Mouse (Mus musculus) adrenal gland, adult 18-20 months (tissue): ENCODE results near the gene Csf2rb. TPM values are rescaled to one million over a fixed set of nuclear protein-coding genes. Genes with fewer than 3 reads are reported as not detected.
"Not testable (repeated sequence)": the region's sequence is repeated elsewhere in the genome, so short reads cannot be mapped to it uniquely, and the experiment has no call there.

Experiments
- DNase-seq, 2 experiments: peaks; one replicate each; pipeline ENCODE4 v3.0.0; 2021 to 2022; ENCODE audit warnings: low spot score in 2 of 2
- long read RNA-seq, 2 experiments: library from polyadenylated mRNA; stranded (forward); transcript quantifications; one replicate each; pipeline ENCODE4 v2.0.0; 2021
- total RNA-seq, 2 experiments: library from RNA; stranded (reverse); gene quantifications; 1 replicate in 1 of 2; 2 replicates in 1 of 2; pipeline ENCODE4 v1.2.3; 2021

Gene Csf2rb
- total RNA-seq: 1 to 10 TPM; 5.6 to 8.4 TPM
- long read RNA-seq, experiment 1: 0 reads
- long read RNA-seq, experiment 2, partial matches to known transcripts: 0 of 3 reads
- long read RNA-seq, experiment 2, other reads (novel, unspliced or antisense): 3 of 3 reads

DNA sequence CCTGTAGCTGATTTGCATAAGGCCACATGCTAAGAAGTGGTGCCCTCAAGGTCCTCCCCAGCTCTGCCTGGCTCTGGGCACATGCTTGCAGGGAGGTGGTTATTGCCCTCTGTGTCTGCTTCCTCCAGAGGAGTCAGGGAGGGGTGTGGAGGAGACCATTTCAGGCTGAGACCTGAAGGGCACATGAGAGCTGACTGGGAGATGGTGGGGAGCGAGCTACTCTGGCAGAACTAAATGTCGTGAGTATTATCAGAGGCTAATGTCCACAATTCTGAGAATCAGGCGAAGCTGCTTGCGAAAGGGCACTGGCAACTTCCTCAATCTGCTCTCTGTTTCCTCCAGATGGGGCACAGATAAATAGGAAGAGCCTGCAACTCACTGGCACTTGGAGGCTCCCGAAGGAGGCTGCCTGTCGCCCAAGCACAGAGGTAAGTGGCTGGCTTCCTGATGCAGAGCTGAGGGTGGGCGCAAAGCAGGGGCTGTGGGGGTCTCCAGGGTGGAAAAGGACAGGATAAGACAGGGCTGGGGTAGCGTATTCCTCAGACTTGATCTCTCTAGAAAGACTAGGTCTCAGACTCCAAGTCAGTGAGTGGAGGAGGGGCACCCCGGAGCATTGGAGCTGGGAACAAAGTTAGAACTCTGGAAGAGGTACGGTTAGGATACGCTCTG lies at the start of gene Csf2rb:
Gene Csf2rb (plus strand): TSS at position 82 of the 669 bp plus-strand sequence.
- DNase-seq: no peak

DNA sequence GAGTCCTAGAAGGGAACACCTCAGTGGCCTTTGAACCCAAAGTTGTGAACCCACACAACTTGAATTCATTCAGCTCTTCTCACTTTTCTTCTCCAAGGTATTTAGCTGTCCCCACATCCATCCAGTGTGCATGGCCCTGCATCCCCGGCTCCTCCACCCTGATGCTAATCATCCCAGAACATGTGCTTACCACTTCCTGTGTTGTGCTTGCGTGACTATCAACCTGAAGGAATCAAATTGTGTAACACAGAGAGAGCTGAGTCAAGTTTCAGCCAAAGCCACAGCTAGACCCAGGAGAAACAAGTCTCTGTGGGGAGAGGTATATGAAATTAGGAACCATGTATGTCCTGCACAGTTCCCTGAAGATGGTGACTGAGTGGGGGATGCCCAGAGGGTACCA lies 47.2 kb upstream of the Csf2rb start:
- DNase-seq: no peak

DNA sequence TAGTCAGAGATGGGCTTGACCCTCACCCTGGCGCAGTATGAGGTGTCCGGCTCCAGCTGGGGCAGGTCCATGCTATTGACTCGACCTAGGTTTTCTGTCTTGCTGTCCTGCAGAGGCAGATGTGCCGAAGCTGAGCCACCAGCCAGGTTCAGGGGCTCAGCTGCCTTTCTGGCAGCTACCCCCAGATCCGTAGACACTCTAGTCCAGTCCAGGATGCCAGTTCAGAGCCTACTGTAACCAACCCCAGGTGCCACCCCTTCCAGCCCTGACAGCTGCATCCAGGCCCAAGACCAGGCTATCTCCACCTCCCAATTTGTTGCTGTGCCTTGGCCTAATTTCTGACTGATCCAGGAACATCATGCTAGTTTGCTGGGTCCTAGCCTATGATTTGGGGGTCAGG lies 37.6 kb upstream of the Csf2rb start:
- no peak for DNase-seq

DNA sequence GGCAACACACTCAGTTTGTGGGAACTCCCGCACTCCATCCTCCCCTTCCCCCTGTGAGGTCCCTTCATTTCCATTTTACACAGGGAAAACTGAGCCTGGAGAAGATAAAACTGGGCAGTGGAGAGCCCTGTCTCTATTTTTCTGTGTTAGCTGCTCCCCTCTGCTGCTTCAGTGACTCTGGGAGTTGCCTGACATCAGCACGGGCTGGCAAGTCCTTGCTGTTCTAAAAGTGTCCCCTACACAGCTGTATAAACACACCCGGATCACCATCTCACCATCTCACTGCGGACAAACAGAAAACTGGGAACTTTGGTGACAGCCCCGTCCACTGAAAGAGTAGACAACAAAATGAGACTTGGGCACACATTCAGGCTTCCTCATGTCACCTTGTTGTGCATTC lies 35.8 kb upstream of the Csf2rb start:
- not testable (repeated sequence) for DNase-seq

DNA sequence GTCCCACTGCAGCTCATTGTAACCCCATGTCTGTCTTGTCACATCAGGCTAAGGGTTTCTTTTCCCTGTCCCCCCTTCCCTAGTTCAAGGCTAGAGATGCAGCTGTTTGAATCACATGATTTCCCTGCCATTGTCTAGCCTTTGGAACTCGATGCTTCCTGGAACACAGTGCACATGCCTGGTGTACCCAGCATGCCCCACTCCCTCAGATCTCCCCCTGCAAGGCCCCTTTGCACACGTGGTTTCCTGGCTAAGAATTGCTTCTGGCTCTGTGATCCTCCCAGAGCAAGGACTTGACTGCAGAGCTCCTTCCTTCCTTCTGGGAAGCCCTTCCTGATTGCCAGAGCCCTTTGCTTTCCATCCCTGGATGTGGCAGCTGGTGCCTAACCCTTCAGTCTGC lies 32.3 kb upstream of the Csf2rb start:
- not testable (repeated sequence) for DNase-seq

DNA sequence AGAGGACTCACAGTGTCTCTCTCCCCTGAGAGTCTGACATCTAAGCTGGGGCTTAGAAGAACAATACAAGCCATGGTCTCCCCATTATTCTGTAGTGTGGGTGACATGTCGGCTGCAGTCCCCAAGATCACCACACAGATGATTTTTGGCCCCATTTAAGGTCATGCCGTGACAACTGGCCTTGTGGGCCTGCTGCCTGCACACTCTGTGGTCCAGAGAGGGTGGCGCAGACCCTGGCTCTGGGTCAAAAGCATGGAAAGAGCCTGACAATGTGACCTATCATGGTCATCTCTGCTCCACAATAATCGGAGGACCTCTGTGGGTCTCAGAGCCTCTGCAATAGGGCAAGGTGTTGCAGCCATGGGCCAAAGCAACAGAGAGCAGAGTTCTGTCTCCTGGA lies 31.8 kb upstream of the Csf2rb start:
- no peak for DNase-seq

DNA sequence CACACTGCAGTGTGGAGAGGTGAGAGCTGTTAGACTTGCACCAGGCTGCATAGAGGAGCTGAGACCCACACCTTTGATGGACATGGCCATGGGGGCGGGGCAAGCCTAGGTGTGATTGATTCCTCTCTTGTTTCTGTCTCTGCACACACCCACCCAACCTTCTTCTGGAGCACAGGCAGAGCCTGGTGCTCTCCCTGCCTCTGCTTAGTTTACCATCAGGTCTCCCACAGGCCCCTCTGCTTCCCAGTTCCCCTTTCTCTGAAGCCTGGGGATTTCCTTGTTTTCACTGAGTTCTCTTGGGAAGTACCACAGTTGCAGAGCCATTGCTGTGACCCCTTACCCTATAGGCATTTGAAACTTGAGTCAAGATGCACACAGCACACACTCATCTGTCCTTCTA lies 27.0 kb upstream of the Csf2rb start:
- DNase-seq: no peak

DNA sequence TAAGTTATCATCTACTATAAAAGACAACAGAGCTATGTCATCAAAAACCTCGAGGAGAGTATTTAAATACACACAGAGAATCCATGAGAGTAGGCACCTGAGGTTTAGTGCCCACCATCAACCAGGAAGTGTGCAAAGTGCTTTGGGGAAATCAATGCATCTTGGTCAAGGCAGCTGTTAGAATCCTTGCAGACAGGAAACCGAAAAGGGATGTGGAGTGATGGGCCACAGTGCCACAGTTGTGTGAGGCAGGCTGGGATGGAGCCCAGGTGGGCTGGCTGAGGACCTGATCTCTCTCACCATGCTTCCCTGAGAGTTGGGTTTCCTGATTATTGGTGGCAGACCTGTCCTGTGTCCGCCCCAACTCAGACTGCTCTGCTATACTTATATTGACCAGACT lies 25.9 kb upstream of the Csf2rb start:
- DNase-seq: no peak

DNA sequence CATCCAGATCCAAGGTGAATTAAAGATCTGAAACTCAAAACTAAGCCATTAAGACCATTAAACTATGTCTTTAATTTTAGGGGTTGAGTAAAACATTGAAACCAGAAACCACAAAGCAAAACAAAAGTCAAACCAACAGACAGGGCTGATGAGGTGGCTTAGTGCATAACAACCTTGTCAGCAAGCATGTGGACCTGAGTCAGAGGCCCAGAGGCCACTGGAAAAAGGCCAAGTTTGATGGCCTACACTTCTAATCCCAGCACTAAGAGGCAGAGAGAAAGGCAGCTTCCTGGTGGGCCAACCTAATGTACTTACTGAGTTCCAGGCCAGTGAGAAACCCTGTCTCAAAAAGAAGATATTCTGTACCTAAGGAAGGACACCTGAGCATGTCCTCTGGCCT lies 24.8 kb upstream of the Csf2rb start:
- no peak for DNase-seq

DNA sequence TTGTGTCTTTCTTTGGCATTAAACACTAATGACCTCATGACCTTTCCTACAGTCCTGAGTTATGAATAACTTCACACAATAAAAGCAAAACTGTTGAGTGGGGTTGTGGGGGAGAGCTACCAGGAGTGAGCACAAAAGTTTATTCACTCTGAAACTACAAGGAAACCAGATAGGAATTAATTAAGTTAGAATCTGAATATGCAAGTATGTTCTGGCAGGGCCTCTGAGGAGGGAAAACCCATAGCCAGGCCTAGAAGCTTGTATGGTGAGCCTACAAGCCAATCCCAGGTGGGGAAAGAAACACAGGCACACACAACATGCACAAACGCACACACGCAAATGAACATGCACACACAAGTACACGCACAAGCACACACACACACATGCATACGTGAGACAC lies 22.8 kb upstream of the Csf2rb start:
- DNase-seq: no peak

DNA sequence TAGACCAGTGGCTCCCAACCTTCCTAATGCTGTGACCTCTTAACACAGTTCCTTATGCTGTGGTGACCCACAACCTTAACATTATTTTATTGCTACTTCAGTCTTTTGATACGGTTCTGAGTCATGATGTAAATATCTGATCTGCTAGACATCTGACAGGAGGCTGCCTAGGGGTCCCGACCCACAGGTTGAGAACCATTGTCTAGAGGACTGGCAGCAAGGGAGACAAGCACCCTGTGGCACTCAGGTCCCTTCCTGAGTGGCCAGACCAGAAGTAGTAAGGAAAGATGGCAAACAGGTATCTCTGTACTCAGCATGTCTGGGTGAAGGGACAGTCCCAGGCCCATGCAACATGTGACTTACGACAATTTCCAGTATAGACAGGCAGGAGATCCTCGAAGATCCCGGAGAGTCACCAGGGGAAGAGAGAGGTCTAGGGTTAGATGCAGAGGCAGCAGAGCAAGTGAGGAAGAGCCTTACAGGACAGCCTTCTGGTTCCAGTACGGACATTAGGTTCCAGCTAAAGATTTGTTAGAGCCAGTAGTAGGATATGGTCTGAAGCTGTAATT lies 21.8 kb upstream of the Csf2rb start:
- no peak for DNase-seq

DNA sequence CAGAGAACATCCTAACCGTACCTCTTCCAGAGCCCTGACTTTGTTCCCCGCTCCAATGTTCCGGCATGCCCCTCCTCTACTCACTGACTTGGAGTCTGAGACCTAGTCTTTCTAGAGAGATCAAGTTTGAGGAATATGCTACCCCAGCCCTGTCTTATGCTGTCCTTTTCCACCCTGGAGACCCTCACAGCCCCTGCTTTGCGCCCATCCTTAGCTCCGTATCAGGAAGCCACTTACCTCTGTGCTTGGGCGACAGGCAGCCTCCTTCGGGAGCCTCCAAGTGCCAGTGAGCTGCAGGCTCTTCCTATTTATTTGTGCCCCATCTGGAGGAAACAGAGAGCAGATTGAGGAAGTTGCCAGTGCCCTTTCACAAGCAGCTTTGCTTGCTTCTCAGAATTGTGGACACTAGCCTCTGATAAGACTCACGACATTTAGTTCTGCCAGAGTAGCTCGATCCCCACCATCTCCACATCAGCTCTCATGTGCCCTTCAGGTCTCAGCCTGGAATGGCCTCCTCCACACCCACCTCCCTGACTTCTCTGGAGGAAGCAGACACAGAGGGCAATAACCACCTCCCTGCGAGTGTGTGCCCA lies 20.1 kb upstream of the Csf2rb start, which contains the start of gene Csf2rb2:
Gene Csf2rb2 (minus strand): TSS at position 381 of the 593 bp plus-strand sequence.
- no peak for DNase-seq

DNA sequence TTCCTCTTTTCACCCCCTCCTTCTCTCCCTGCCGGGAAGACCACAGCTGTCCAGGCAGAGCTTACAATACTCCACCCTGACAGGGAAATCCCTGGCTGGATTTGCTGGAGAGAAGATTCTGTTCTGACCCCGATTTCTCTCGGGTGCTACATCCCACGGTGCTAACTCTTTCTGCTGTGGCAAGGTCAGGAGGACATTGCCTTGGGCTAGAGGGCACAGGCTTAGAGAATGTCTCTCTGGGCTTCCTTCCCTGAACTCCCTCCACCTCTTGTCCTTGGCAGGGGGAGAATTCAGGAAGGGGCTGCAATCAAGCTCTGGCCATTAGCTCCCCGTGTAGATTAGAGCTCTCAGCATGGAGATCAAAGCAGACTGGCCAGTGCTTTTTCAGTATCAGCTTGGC lies 15.7 kb upstream of the Csf2rb start:
- DNase-seq: no peak

DNA sequence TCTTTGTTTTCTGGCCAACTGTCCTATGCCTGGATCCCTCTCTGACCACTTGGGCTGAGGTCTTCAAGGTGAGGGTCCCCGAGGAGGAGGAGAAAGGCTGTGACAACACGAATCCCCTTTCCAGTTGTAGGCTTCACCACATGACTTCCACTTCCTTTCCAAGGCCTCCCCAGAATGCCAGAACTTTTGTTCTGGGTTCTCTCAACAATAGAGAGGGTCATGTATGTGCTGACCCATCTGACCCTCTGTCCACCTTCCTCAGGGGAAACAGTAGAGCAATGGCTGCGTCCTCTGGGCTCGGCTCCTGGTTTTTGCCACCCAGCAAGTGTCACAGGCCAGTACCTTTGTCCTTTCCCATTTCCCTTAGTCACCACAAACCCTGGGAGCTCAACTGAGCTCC lies 14.6 kb upstream of the Csf2rb start:
- DNase-seq: no peak

DNA sequence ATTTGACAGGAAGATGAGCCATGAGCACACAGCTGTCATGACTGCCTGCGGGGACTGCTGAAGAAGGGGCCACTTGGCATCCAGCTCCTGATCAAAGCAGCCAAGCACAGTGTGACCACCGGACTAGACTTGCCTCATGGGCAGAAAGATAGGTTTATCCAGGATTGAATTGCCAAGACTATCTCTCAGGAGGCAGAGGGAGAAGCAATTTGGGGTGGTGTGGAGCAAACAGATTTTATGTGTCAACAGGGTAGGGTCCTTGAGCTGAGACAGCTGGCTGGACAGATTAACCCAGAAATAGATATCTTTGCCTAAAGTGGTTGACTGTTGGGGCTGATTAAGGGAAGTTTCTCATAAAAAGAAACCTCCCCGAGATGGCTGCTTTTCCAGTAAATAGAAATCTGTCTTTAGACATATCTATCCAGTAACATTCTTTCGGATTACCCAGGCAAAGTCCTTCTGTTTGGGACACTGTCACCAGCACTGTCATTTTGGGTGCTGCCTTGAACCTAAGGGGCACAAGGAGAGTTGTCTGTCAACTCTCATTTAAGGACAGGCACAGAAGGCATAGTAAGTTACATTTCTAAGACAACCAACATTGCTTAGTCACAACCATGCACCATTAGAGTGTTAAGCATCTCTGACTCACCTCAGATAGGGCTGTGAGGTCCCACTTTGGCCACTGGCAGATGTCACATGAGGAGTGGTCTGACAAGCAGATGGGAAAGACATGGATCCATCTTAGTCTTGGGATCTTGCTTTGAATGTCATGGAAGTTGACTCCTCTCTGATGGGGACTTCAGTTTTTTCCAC lies 12.9 kb upstream of the Csf2rb start:
- DNase-seq: not testable (repeated sequence)

DNA sequence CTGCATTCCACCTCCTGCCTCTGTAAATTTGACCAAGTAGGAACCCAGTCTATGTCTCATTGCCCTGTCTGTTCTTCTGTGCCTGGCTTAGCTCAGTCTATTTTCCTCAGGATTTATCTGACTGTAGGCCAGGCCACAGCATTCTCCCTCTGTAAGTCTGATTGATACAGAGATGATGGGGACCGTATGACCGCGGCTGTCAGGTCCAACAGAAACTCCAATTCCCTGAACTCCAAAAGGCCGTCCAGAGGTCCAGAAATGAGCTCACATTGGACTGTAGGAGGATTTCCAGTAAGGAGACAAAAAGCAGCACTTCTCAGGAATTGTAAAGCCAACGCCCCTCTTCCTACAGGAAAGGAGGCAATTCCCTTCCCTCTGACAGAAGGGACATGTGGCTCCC lies 11.9 kb upstream of the Csf2rb start:
- not testable (repeated sequence) for DNase-seq

DNA sequence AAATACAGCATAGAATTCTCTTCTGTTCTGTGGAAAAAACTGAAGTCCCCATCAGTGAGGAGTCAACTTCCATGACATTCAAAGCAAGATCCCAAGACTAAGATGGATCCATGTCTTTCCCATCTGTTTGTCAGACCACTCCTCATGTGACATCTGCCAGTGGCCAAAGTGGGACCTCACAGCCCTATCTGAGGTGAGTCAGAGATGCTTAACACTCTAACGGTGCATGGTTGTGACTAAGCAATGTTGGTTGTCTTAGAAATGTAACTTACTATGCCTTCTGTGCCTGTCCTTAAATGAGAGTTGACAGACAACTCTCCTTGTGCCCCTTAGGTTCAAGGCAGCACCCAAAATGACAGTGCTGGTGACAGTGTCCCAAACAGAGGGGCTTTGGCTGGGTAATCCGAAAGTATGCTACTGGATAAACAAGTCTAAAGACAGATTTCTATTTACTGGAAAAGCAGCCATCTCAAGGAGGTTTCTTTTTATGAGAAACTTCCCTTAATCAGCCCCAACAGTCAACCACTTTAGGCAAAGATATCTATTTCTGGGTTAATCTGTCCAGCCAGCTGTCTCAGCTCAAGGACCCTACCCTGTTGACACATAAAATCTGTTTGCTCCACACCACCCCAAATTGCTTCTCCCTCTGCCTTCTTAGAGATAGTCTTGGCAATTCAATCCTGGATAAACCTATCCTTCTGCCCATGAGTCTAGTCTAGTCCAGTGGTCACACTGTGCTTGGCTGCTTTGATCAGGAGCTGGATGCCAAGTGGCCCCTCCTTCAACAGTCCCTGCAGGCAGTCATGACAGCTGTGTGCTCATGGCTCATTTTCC lies 7.0 kb upstream of the Csf2rb start:
- DNase-seq: not testable (repeated sequence)

DNA sequence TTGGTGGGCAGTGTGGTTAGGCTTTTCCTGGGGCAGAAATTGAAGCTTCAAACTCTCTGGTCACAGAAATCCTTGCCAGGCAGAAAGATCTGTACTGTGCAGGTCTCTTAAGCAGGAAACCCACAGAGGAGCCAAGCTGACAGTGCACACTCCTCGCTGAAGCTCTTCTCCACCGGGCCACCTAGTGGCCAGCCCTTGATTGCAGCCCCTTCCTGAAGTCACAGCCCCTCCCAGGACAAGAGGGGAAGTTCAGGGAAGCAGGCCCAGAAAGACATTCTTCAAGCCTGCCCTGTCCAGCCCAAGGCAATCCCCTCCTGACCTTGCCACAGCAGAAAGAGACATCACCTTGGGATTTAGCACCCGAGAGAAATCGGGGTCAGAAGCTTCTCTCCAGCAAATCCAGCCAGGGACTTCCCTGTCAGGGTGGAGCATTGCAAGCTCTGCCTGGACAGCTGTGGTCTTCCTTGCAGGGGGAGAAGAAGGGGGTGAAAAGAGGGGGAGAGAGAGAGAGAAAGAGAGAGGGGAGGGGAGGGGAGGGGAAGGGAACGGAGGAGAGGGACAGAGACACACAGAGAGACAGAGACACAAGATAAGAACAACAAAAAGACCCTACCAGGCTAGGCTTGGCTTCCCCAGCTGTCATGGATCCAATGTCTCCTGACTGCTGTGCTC lies 4.6 kb upstream of the Csf2rb start:
- peak; percentile 76 to 77 for DNase-seq

DNA sequence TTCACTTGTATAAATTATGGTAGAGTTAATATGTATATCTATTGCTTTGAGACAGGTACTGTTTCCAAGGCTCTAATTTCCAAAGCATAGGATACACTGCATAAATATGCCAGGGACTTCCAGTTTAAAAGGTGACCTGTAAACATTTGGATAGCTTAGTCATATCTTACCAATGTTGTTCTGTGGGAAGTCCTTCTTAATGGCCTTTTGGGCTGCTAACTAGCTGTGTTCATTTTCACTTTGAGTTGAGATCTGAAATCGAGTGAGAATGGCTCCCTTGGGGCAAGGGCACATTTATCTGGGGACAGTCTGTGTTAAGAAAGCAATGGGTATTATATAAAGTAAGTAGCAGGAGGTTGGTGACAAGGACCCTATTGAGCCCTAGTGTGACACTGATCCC lies 2.2 kb upstream of the Csf2rb start:
- no peak for DNase-seq

DNA sequence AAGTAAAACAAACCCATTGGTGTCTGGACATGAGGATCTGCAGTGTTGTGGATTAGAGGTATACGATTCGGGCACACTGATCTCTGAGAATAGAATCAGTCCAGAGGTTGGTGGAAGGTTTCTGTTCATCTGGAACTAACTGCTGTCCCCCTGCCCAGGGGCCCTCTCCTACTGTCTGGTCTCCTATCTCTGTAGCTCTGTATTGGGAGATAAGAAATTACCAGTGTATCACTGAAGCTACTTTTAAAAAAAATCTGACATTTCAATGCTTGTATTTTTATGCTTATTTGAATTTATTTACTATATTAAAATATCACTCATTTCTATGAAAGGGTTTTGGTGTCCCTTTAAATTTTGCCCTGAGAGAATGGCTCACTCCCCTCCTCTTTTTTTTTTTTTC lies 1.3 kb upstream of the Csf2rb start:
- DNase-seq: no peak
